Mouse (Mus musculus): ENCODE results near the gene Mybpc2. TPM values are rescaled to one million over a fixed set of nuclear protein-coding genes. Genes with fewer than 3 reads are reported as not detected.

The Mybpc2 gene
- polyA plus RNA-seq, 1 experiment from 2014 or later = 0.10 TPM

DNA sequence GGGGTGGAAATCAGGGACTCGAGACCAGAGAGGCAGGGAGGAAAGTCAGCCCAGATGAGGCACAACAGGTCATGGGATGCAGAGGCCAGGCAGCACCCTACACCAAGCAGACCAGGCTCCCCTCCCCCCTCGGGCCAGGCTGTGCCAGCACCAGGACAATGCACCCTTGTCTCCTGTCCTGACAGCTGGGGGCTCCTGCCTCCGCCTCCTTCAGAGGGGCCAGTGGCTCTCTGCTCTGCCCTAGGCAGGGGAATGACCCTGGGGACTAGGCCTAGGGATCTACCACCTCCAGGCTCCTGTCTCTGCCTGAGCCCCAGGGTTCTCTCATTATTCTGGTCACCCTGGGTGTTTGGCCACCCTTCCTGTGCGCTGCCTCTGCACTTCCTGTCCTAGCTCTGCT, 50.0 kb downstream of the Mybpc2 start:
- ATAC-seq (peak; percentile 64), DNase-seq (ENCODE audit: low spot score) (peak; percentile 65)
- 12% methylated on average over 4 of the region's 4 CpGs for WGBS
- H3K4me3 ChIP-seq (ENCODE audit: low read depth, low read length) = no peak overlapping the region
- 0 out of 2 replicates have a peak, but pooled peaks cover 5% of the 10 kb centered on the region for H3K27me3 ChIP-seq (replicated peaks; ENCODE audit: control insufficient read depth, insufficient read depth, low read length)
- H3K4me2 ChIP-seq (ENCODE audit: low read length) = no peak overlapping the region
- peaks cover 16% of the 10 kb centered on the region for H3K4me1 ChIP-seq (ENCODE audit: control insufficient read depth, insufficient read depth, low read length)
- H3K9ac ChIP-seq (ENCODE audit: low read length) = no peak overlapping the region; the same call in none of the 2 replicates
- H3K27ac ChIP-seq (ENCODE audit: low read depth, low read length) = peak overlapping the region; percentile 44
- no peaks in the 10 kb centered on the region for H3K36me3 ChIP-seq (ENCODE audit: control insufficient read depth, insufficient read depth, low read length)
- no peaks in the 10 kb centered on the region for H3K9me3 ChIP-seq (replicated peaks; ENCODE audit: control insufficient read depth, low read length)

- H3K4me1 ChIP-seq (ENCODE audit: control insufficient read depth, insufficient read depth, low read length) = peaks cover 25% of the 10 kb centered on the region
Observed at GRCm38 (mm10) chr7:44472961-44473646, 51.4 kb downstream of the Mybpc2 start.

GRCm38 (mm10) chr7:44472558-44472885, 51.9 kb downstream of the Mybpc2 start:
- H3K36me3 ChIP-seq (ENCODE audit: control insufficient read depth, insufficient read depth, low read length) = no peaks in the 10 kb centered on the region
- no peak overlapping the region for H3K4me3 ChIP-seq (ENCODE audit: low read depth, low read length)
- no peaks in the 10 kb centered on the region for H3K9me3 ChIP-seq (replicated peaks; ENCODE audit: control insufficient read depth, low read length)
- H3K27ac ChIP-seq (ENCODE audit: low read depth, low read length) = no peak overlapping the region
- 0 out of 2 replicates have a peak, but pooled peaks cover 5% of the 10 kb centered on the region for H3K27me3 ChIP-seq (replicated peaks; ENCODE audit: control insufficient read depth, insufficient read depth, low read length)
- no peak overlapping the region for H3K9ac ChIP-seq (ENCODE audit: low read length)
- DNase-seq (ENCODE audit: low spot score) = no peak
- WGBS = 6% methylated on average over 1 of the region's 1 CpGs
- no peak overlapping the region for H3K4me2 ChIP-seq (ENCODE audit: low read length)
- H3K4me1 ChIP-seq (ENCODE audit: control insufficient read depth, insufficient read depth, low read length) = peaks cover 25% of the 10 kb centered on the region
- ATAC-seq = no peak

More at GRCm38 (mm10) chr7:44472961-44473646, 51.4 kb downstream of the Mybpc2 start:
- Histone ChIP-seq H3K27me3 (replicated peaks; ENCODE audit: control insufficient read depth, insufficient read depth, low read length) (0 out of 2 replicates have a peak, but pooled peaks cover 5% of the 10 kb centered on the region), H3K9ac (ENCODE audit: low read length) (no peak overlapping the region), H3K27ac (ENCODE audit: low read depth, low read length) (no peak overlapping the region), H3K4me3 (ENCODE audit: low read depth, low read length) (no peak overlapping the region), H3K4me2 (ENCODE audit: low read length) (no peak overlapping the region), H3K36me3 (ENCODE audit: control insufficient read depth, insufficient read depth, low read length) (no peaks in the 10 kb centered on the region), H3K9me3 (replicated peaks; ENCODE audit: control insufficient read depth, low read length) (no peaks in the 10 kb centered on the region)
- no peak for ATAC-seq
- no peak for DNase-seq (ENCODE audit: low spot score)
- 70% methylated on average over 9 of the region's 9 CpGs for WGBS

DNA sequence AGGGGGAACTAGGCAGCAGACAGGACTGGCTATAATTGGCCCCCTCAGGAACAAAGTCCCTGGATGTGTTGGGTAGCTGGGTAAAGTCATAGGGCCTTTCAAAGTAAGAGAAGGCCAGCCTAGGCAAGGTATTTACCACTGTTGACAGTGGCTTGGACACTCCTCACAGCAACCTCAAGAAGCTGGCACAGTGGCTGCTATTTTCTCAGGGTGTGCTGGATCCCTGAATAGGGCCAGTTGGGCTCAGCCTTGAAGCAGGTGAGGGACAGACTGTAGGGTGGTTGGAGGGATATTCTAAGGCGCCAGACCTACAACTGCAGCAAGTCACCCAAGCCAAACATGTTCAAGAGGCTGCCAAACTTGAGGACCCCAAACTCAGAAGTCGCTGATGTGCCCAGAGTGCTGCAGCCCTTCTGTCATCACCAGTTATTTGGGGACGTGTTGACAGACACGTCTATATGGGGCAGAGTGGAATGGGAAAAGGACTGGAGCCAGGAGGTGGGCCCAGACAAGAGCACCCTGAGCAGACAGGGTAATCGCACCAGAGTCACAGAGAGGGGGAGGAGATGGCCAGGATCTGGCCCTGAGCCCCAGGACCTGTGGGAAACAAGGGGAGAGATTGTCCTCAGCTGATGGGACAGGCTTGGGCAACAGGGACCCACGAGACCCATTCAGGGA, 52.4 kb downstream of the Mybpc2 start:
- 44% methylated on average over 6 of the region's 6 CpGs for WGBS
- no peak overlapping the region for H3K4me3 ChIP-seq (ENCODE audit: low read depth, low read length)
- no peak overlapping the region for H3K4me2 ChIP-seq (ENCODE audit: low read length)
- 0 out of 2 replicates have a peak, but pooled peaks cover 1% of the 10 kb centered on the region for H3K27me3 ChIP-seq (replicated peaks; ENCODE audit: control insufficient read depth, insufficient read depth, low read length)
- H3K27ac ChIP-seq (ENCODE audit: low read depth, low read length) = no peak overlapping the region
- peaks cover 25% of the 10 kb centered on the region for H3K4me1 ChIP-seq (ENCODE audit: control insufficient read depth, insufficient read depth, low read length)
- no peak for ATAC-seq
- DNase-seq (ENCODE audit: low spot score) = no peak
- H3K36me3 ChIP-seq (ENCODE audit: control insufficient read depth, insufficient read depth, low read length) = no peaks in the 10 kb centered on the region
- H3K9me3 ChIP-seq (replicated peaks; ENCODE audit: control insufficient read depth, low read length) = no peaks in the 10 kb centered on the region
- H3K9ac ChIP-seq (ENCODE audit: low read length) = no peak overlapping the region

DNA sequence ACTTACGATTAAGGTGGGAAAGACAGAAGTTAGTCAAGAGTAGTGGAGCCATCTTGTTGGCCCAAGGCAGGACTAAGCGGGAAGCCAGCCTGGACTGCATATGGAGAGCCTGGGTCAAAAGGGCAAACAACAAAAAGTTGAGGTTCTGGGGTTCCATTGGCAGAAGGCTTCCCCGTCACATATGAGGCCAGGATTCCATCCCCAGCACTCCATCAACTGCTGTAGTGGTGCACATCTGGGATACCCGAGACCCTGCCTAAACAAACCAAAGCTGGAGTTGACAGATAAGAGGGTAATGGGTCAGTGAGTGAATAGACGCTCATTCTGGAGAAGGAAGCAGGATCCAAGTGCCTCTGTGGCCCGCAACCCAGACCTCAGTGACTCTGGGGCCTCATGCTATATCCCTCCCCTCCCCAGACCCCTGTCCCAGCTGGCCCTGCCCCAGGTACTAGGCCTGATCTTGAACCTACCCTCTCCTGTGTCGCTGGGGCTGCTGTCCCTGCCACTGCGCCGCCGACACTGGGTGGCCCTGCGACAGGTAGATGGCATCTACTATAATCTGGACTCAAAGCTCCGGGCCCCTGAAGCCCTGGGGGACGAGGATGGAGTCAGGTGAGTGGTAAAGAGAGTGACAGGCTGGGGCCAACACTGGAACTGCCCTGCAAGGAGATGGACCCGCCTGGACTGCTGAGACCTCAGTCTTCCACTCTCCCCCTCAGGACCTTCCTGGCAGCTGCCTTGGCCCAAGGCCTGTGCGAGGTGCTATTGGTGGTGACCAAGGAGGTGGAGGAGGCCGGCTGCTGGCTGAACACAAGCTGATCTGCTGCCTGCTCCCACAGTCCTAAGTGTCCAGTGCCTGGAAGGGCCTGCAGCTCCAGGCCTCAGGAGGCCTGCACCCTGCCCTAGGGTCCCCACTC, 53.5 kb downstream of the Mybpc2 start:
- Histone ChIP-seq H3K4me2 (ENCODE audit: low read length) (no peak overlapping the region), H3K27me3 (replicated peaks; ENCODE audit: control insufficient read depth, insufficient read depth, low read length) (no peaks in the 10 kb centered on the region), H3K9me3 (replicated peaks; ENCODE audit: control insufficient read depth, low read length) (no peaks in the 10 kb centered on the region), H3K4me1 (ENCODE audit: control insufficient read depth, insufficient read depth, low read length) (peaks cover 25% of the 10 kb centered on the region), H3K9ac (ENCODE audit: low read length) (no peak overlapping the region), H3K36me3 (ENCODE audit: control insufficient read depth, insufficient read depth, low read length) (no peaks in the 10 kb centered on the region), H3K4me3 (ENCODE audit: low read depth, low read length) (no peak overlapping the region), H3K27ac (ENCODE audit: low read depth, low read length) (no peak overlapping the region)
- no peak for DNase-seq (ENCODE audit: low spot score)
- ATAC-seq = no peak
- 87% methylated on average over 16 of the region's 16 CpGs for WGBS

DNA sequence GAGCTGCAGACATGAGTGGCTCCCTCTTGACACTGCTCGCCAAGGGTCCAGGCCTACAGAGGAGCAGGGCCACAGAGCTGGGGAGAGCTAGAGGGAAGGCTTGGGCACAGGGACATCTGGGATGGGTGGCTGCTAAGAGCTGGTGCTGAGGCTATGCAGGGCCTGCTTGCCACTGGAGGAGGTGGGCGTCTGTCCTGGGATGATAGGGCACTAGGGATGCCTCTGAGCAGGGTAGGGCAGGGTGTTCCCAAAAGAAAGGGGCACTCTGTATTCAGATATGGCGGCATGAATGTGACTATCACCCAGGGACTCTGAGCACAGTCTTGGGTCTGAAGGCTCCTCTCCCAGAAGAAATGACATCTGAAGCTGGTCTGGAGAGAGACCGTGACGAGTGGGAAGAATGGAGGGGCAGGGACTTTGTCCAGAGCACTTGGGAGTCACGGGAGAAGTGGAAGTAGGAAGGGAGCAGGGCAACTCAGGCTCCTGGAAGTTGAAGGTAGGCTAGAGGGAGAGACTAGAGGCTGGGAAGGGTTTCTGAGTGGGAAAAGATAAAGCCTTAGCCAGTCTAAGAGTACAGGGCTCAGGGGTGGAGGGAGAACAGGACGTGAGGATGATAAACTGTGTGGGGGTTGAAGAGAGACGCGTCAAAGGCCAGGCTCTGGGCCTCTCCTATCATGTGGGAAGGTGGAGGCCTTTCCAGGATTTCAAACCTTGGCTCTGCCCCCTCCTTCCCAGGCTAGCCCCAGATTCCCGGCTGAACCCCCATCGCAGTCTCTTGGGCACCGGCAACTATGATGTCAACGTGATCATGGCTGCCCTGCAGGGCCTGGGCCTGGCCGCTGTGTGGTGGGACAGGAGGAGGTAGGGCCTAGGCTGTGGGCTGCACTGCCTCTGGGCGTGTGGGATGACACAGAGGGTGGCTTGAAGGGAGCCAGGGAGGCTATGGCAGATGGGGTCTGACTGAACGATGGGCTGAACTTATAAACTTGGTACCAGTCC, 54.5 kb downstream of the Mybpc2 start:
- DNase-seq (ENCODE audit: low spot score) (no peak), ATAC-seq (no peak)
- peaks cover 23% of the 10 kb centered on the region for H3K4me1 ChIP-seq (ENCODE audit: control insufficient read depth, insufficient read depth, low read length)
- H3K9ac ChIP-seq (ENCODE audit: low read length) = peak overlapping the region; percentile 13; the same call in 1 of the 2 replicates
- WGBS = 92% methylated on average over 16 of the region's 16 CpGs
- H3K27ac ChIP-seq (ENCODE audit: low read depth, low read length) = peak overlapping the region; percentile 81; the same call in 1 of the 2 replicates
- H3K27me3 ChIP-seq (replicated peaks; ENCODE audit: control insufficient read depth, insufficient read depth, low read length) = no peaks in the 10 kb centered on the region
- no peaks in the 10 kb centered on the region for H3K36me3 ChIP-seq (ENCODE audit: control insufficient read depth, insufficient read depth, low read length)
- H3K9me3 ChIP-seq (replicated peaks; ENCODE audit: control insufficient read depth, low read length) = no peaks in the 10 kb centered on the region
- no peak overlapping the region for H3K4me3 ChIP-seq (ENCODE audit: low read depth, low read length)
- H3K4me2 ChIP-seq (ENCODE audit: low read length) = no peak overlapping the region

GRCm38 (mm10) chr7:44468644-44469285, 55.7 kb downstream of the Mybpc2 start:
- Histone ChIP-seq H3K27ac (ENCODE audit: low read depth, low read length) (peak overlapping the region; percentile 81), H3K27me3 (replicated peaks; ENCODE audit: control insufficient read depth, insufficient read depth, low read length) (no peaks in the 10 kb centered on the region), H3K36me3 (ENCODE audit: control insufficient read depth, insufficient read depth, low read length) (peaks cover 4% of the 10 kb centered on the region), H3K9me3 (replicated peaks; ENCODE audit: control insufficient read depth, low read length) (no peaks in the 10 kb centered on the region), H3K9ac (ENCODE audit: low read length) (peak overlapping the region; percentile 54), H3K4me1 (ENCODE audit: control insufficient read depth, insufficient read depth, low read length) (peaks cover 25% of the 10 kb centered on the region), H3K4me2 (ENCODE audit: low read length) (peak overlapping the region; percentile 56), H3K4me3 (ENCODE audit: low read depth, low read length) (peak overlapping the region; percentile 40)
- DNase-seq (ENCODE audit: low spot score) (no peak), ATAC-seq (no peak)
- 51% methylated on average over 15 of the region's 15 CpGs for WGBS

All from forebrain, embryonic 14.5 days (tissue).